Mouse (Mus musculus): ENCODE data around the gene Usp30. TPM values are rescaled to one million over a fixed set of nuclear protein-coding genes. Genes with fewer than 3 reads are reported as not detected.

Gene Usp30
- 12.6 and 12.7 TPM in 2 replicates for polyA plus RNA-seq (2015; fragmentation: Nextera tagmentation; extraction: Ambion mirVana)

DNA sequence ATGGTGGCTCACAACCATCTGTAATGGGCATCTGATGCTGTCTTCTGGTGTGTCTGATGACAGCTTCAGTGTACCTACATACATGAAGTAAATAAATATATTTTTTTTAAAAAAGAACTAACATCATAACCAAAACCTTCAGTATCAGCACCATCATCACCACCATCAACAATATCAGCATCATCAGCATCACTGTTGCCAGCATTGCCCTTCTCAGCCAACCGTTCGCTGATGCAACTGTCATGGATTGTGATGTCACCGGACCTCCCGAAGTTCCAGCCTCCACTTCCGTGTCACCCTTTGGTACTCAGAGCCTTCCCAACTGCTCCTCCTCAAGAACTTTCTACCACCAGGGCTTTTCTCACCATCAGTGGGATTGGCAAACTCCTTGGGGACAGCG lies at the start of gene Usp30:
TSS of gene Usp30 (plus strand) at position 301 of the 400 bp plus-strand sequence.
- H3K9me3 ChIP-seq (replicated peaks): no peaks in the 10 kb centered on the region
- no peak within 1 kb of the TSS for H3K9ac ChIP-seq
- H3K4me2 ChIP-seq (replicated peaks): no peak within 1 kb of the TSS
- H3K27ac ChIP-seq (replicated peaks): no peak within 1 kb of the TSS
- ATAC-seq (ENCODE audit: insufficient number of reproducible peaks, low FRiP score, low TSS enrichment, low read depth): no peak
- H3K27me3 ChIP-seq: no peaks in the 10 kb centered on the region
- no peaks in the 10 kb centered on the region for H3K4me1 ChIP-seq
- WGBS: 91% methylated on average over 6 of the region's 6 CpGs
- no peak within 1 kb of the TSS for H3K4me3 ChIP-seq (replicated peaks)
- no peaks in the 10 kb centered on the region for H3K36me3 ChIP-seq

DNA sequence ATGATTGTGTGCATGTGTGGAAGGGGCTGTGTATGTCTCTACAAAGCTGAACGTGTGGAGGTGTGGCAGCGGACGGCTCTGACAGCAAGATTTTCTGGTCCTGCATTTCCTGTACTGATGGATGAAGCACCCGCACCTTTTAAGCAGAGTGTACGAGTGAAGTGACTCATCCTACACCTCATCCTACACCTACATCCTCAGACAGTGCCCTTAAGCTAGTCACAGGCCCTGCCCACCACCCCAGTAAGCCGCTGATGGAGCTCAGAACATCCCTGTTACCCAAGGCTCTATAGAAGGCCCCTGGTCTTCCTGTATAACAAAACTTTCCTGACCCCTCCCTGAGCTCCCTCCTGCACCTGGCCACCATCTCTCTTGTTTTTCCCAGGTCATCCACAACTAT lies 40.9 kb upstream of the Usp30 start:
- Histone ChIP-seq H3K4me1 (no peaks in the 10 kb centered on the region), H3K27me3 (no peaks in the 10 kb centered on the region), H3K9me3 (replicated peaks) (no peaks in the 10 kb centered on the region), H3K4me3 (replicated peaks) (no peak overlapping the region), H3K9ac (no peak overlapping the region), H3K36me3 (no peaks in the 10 kb centered on the region), H3K4me2 (replicated peaks) (no peak overlapping the region), H3K27ac (replicated peaks) (no peak overlapping the region)
- no peak for ATAC-seq (ENCODE audit: insufficient number of reproducible peaks, low FRiP score, low TSS enrichment, low read depth)
- 40% methylated on average over 6 of the region's 6 CpGs for WGBS

DNA sequence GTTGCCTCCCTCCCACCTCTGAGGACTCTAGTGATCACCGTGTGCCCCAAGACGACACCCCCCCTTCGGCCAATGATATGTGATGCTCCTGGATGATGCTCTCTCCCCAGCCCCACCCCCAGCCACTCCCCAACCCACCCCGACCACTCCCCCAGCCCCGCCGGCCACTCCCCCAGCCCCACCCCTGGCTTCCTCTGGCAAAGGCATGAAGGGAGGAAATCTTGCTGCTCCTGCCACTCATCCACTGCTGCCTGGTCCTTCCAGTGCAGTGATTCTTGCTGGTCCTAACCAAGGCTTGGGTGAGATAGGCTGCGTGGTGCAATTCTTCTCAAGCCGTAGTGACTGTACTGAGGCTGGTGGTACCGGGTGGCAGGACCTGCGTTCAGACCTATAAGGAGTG lies 40.4 kb upstream of the Usp30 start:
- Histone ChIP-seq H3K9ac (no peak overlapping the region), H3K4me3 (replicated peaks) (no peak overlapping the region), H3K36me3 (no peaks in the 10 kb centered on the region), H3K27me3 (no peaks in the 10 kb centered on the region), H3K4me2 (replicated peaks) (no peak overlapping the region), H3K9me3 (replicated peaks) (no peaks in the 10 kb centered on the region), H3K4me1 (no peaks in the 10 kb centered on the region), H3K27ac (replicated peaks) (no peak overlapping the region)
- no peak for ATAC-seq (ENCODE audit: insufficient number of reproducible peaks, low FRiP score, low TSS enrichment, low read depth)
- WGBS: 9% methylated on average over 10 of the region's 10 CpGs

DNA sequence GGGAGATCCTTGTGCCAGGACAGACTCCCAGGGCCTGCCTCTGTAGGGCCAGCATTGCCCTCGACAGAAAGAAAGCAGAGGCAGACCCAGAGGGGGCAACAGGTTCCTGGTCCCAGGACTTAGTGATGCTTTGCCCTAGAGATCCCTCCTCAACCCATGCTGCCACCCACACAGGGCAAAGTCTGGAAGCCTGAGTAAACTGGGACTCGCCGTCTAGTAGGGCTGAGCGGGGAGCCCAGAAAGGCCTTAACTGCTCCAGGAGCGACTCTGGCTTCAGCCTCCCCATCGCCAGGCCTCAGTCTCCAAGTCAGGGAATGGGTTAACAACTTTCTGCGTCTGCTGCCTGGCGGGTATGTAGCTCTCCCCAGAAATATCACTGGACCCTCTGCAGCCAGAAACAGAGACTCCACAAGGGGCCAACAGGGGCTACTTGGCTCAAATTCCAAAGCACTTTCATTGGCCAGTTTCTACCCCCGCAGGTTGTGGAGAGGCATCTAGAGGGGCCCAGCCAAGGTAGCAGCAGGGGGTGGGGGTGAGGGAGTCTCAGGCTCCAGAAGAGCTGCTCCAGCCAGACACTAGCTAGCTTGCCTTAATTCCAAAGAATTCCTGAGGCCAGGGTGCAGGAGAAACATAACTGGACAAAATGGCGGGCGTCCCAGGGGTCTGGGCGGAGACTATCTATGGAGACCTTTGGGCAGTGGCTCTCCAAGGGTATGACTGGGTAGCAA lies 37.9 kb upstream of the Usp30 start:
- no peaks in the 10 kb centered on the region for H3K36me3 ChIP-seq
- no peak overlapping the region for H3K9ac ChIP-seq
- H3K4me3 ChIP-seq (replicated peaks): no peak overlapping the region
- no peaks in the 10 kb centered on the region for H3K27me3 ChIP-seq
- H3K9me3 ChIP-seq (replicated peaks): no peaks in the 10 kb centered on the region
- ATAC-seq (ENCODE audit: insufficient number of reproducible peaks, low FRiP score, low TSS enrichment, low read depth): no peak
- H3K4me2 ChIP-seq (replicated peaks): no peak overlapping the region
- no peaks in the 10 kb centered on the region for H3K4me1 ChIP-seq
- H3K27ac ChIP-seq (replicated peaks): no peak overlapping the region
- WGBS: 85% methylated on average over 12 of the region's 12 CpGs

DNA sequence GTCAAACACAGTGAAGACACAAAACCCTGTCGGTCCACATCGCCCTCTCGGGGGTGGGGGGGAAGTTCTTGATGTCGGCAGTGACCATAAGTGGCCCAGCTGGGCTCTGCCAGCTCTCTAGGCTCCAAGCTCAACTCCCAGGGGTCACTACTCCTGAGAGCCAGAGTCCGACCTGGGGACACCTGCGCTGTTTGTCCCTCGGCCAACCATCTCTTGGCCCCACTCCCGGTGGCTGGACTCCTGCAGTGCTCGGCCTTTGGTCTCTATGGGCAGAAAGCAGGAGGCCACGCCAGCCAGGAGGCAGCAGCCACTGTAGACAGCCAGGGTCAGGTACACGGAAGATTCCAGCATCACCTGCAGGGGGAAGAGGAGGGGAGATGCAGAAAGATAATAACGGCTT lies 37.1 kb upstream of the Usp30 start:
- Histone ChIP-seq H3K4me2 (replicated peaks) (no peak overlapping the region), H3K4me3 (replicated peaks) (no peak overlapping the region), H3K27me3 (no peaks in the 10 kb centered on the region), H3K9ac (no peak overlapping the region), H3K4me1 (no peaks in the 10 kb centered on the region), H3K36me3 (no peaks in the 10 kb centered on the region), H3K27ac (replicated peaks) (no peak overlapping the region), H3K9me3 (replicated peaks) (no peaks in the 10 kb centered on the region)
- no peak for ATAC-seq (ENCODE audit: insufficient number of reproducible peaks, low FRiP score, low TSS enrichment, low read depth)
- 82% methylated on average over 12 of the region's 12 CpGs for WGBS

DNA sequence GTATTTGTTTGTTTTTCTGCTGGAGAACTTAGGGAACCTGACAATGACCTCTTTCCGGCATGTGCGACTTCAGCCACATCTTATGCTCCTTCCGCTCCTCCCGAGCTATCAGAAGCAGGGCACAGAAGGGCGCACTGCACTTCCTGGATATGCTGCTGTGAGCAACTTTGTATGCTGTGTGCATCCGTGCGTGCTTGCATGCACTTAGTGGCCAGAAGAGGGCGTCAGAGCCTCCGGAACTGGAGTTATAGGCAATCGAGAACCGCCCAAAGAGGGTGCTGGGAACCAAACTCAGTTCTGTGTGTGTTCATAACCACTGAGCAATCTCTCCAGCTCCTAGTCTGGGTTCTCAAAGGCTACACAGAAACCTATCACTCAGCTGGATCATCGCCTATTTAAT lies 34.6 kb upstream of the Usp30 start:
- WGBS: 90% methylated on average over 12 of the region's 12 CpGs
- H3K9me3 ChIP-seq (replicated peaks): no peaks in the 10 kb centered on the region

DNA sequence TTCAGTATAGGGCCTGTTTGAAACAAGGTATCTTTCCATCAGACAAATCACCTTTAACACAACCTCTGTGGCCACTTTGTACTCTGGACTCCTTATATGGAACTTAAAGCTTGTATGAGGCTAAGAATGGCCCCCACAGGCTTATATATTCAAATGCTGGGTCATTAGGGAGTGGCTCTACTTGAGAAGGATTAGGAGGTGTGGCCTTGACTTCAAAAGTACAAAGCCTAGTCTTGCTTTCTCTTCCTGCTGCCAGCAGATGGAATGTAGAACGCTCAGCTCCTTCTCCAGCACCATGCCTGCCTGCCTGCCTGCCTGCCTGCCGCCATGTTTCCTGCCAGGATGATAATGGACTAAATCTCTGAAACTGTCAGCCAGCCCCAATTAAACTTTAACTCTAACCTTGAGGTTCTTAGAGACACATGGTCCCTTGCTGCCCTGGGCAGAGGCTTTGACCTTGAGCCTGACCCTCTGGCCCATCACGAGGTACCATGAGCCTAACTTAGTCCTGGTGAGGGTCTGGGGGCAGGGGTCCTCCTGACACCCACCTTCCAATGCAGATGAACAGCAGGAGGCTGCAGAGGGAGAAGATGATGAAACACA lies 33.0 kb upstream of the Usp30 start:
- Histone ChIP-seq H3K27ac (replicated peaks) (no peak overlapping the region), H3K9me3 (replicated peaks) (no peaks in the 10 kb centered on the region), H3K4me2 (replicated peaks) (no peak overlapping the region), H3K36me3 (no peaks in the 10 kb centered on the region), H3K27me3 (no peaks in the 10 kb centered on the region), H3K9ac (no peak overlapping the region), H3K4me1 (no peaks in the 10 kb centered on the region), H3K4me3 (replicated peaks) (no peak overlapping the region)
- whole genome bisulfite sequencing: 77% methylated on average over 3 of the region's 3 CpGs
- no peak for ATAC-seq (ENCODE audit: insufficient number of reproducible peaks, low FRiP score, low TSS enrichment, low read depth)

More for the DNA sequence above, 34.6 kb upstream of the Usp30 start:
- no peaks in the 10 kb centered on the region for H3K27me3 ChIP-seq
- H3K36me3 ChIP-seq: no peaks in the 10 kb centered on the region
- no peak overlapping the region for H3K27ac ChIP-seq (replicated peaks)
- H3K4me1 ChIP-seq: no peaks in the 10 kb centered on the region
- no peak overlapping the region for H3K4me2 ChIP-seq (replicated peaks)
- H3K4me3 ChIP-seq (replicated peaks): no peak overlapping the region
- ATAC-seq (ENCODE audit: insufficient number of reproducible peaks, low FRiP score, low TSS enrichment, low read depth): no peak
- H3K9ac ChIP-seq: no peak overlapping the region

DNA sequence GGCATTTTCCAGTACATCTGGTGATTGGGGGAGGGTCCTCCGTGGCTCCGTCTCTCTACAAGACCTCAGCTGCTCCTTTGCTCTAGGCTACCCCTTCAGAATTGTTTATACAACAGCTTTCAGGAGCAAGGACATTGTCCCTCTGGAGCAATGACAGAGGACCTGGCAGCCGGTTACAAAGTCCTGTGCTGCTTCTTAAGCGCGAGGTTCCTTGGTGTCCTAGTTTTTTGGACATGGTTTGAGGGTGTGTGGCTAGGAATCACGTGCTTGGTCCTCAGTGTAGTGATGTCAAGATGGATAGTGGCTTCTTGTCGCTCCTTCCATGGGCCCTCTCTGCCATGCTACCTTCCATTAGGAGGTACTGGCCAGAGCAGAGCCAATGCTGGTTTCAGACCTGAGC lies 30.9 kb upstream of the Usp30 start:
- WGBS: 71% methylated on average over 7 of the region's 7 CpGs

DNA sequence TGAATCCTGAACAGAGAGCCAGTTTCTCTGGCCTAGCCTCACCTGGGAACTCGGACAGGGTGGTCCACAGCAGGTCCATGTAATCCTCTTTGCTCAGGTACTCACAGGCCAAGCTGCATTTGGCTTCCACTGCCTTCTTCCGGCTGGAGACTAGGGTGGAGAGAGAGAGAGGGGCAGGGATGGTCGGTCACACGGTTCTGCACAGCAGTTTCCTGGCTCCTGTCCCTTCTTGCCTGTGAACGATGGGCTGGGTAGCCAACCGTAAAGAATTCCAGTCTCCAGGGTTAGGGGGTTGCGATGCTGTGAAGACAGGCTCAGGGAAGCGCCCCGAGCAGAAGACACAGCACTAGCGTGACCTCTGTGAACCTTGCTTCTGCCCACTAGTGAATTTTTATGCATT lies 30.1 kb upstream of the Usp30 start:
- H3K4me1 ChIP-seq: no peaks in the 10 kb centered on the region
- 55% methylated on average over 10 of the region's 10 CpGs for WGBS
- no peak overlapping the region for H3K4me3 ChIP-seq (replicated peaks)
- H3K27ac ChIP-seq (replicated peaks): no peak overlapping the region
- H3K27me3 ChIP-seq: no peaks in the 10 kb centered on the region
- H3K36me3 ChIP-seq: no peaks in the 10 kb centered on the region
- no peak overlapping the region for H3K9ac ChIP-seq
- H3K4me2 ChIP-seq (replicated peaks): no peak overlapping the region
- H3K9me3 ChIP-seq (replicated peaks): no peaks in the 10 kb centered on the region
- no peak for ATAC-seq (ENCODE audit: insufficient number of reproducible peaks, low FRiP score, low TSS enrichment, low read depth)

More for the DNA sequence above, 30.9 kb upstream of the Usp30 start:
- Histone ChIP-seq H3K4me2 (replicated peaks) (no peak overlapping the region), H3K4me1 (no peaks in the 10 kb centered on the region), H3K4me3 (replicated peaks) (no peak overlapping the region), H3K27ac (replicated peaks) (no peak overlapping the region), H3K9me3 (replicated peaks) (no peaks in the 10 kb centered on the region), H3K27me3 (no peaks in the 10 kb centered on the region), H3K36me3 (no peaks in the 10 kb centered on the region), H3K9ac (no peak overlapping the region)
- ATAC-seq (ENCODE audit: insufficient number of reproducible peaks, low FRiP score, low TSS enrichment, low read depth): no peak

DNA sequence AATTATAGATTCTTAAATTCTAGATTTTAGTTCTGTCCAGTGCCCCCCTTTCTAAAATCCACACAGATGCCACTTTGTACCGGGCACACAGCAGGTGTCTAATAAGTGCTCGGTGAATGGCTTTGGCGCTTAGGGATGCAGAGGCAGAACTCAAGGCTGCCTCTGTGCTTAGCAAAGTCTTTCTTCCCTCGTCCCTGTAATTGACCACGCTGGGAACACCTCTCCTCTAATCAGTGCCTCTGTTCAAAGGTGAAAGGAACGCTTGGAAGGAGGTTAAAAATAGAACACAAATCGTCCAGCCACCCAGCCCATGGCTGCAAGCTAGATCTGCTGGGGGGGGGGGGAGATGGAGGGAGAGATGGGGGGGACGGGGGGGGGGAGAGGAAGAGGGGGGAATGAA lies 24.8 kb upstream of the Usp30 start:
- no peak overlapping the region for H3K27ac ChIP-seq (replicated peaks)
- H3K36me3 ChIP-seq: no peaks in the 10 kb centered on the region
- no peaks in the 10 kb centered on the region for H3K4me1 ChIP-seq
- no peaks in the 10 kb centered on the region for H3K27me3 ChIP-seq
- H3K4me2 ChIP-seq (replicated peaks): no peak overlapping the region
- no peaks in the 10 kb centered on the region for H3K9me3 ChIP-seq (replicated peaks)
- no peak overlapping the region for H3K9ac ChIP-seq
- WGBS: 22% methylated on average over 8 of the region's 8 CpGs
- H3K4me3 ChIP-seq (replicated peaks): no peak overlapping the region
- ATAC-seq (ENCODE audit: insufficient number of reproducible peaks, low FRiP score, low TSS enrichment, low read depth): no peak

DNA sequence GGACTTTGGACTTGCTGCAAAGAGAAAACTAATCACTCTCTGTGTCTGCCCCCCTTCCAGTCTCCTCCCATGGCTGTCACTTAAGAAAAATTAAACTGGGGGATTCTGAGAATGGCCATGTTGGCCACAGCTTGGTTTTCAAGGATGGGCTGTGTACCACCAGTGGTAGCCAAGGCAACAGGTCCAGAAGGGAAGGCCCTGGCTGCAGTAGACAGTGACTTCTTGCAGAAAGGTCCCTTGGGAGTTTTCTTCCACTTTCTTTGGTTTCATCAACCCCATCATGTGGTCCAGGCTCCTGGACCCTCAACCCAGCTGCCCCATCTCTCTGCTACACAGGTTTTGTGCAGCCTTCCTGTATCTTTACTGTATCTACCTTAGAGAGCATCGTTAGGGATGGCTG lies 24.4 kb upstream of the Usp30 start:
- ATAC-seq (ENCODE audit: insufficient number of reproducible peaks, low FRiP score, low TSS enrichment, low read depth): no peak
- WGBS: 56% methylated on average over 1 of the region's 1 CpGs
- H3K9me3 ChIP-seq (replicated peaks): no peaks in the 10 kb centered on the region

More for the DNA sequence above, 24.4 kb upstream of the Usp30 start:
- Histone ChIP-seq H3K4me1 (no peaks in the 10 kb centered on the region), H3K27ac (replicated peaks) (no peak overlapping the region), H3K36me3 (no peaks in the 10 kb centered on the region), H3K27me3 (no peaks in the 10 kb centered on the region), H3K4me2 (replicated peaks) (no peak overlapping the region), H3K9ac (no peak overlapping the region), H3K4me3 (replicated peaks) (no peak overlapping the region)

All from embryonic facial prominence, embryonic 15.5 days (tissue).